Mouse (Mus musculus) thymus, adult 2 months (tissue): Measurements from ENCODE around the gene Ehd2.

ENCODE experiments used
- CTCF ChIP-seq: fragments of 200-500 bp; IDR thresholded peaks from 2 replicates; pipeline ENCODE4 v1.5.1; 2012; ENCODE audit warnings: mild to moderate bottlenecking, control low read depth, low read length, moderate library complexity, borderline replicate concordance; ENCODE audit not compliant: control insufficient read depth, poor library complexity, insufficient read depth; ENCODE audit errors: extremely low read depth
- POLR2A ChIP-seq: fragments of 200-500 bp; IDR thresholded peaks from 2 replicates; pipeline ENCODE4 v1.6.1; 2012; ENCODE audit warnings: mild to moderate bottlenecking, low read length, control low read depth, moderate library complexity; ENCODE audit not compliant: control insufficient read depth, poor library complexity, insufficient read depth; ENCODE audit errors: extremely low read depth

DNA sequence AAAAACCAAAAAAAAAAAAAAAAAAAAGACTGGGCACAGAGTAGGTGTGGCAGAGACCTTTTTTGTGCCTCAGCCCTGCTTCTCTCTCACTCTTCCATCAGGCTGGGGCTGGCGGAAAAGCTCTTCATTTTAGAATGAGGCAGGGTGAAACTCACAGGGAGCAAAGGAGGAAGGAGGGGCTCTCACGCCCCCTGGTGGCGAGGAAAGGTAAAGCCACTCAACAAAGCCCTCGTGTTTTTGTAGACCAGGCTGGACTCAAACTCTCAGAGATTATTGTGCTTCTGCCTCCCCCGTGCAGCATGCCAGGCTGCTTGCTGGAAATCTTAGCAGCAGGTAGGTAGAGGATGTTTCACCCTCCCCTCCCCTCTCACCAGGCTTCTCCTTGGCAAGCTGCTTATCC is 7.3 kb upstream of the Ehd2 start:
- TF ChIP-seq CTCF (peak; percentile 81; the same call in 1 of the 2 replicates), POLR2A (no peak)
